Mouse (Mus musculus) myocyte (in vitro differentiated cells): ENCODE measurements around the gene Rasd1.

ENCODE experiments used
- POLR2A ChIP-seq: IDR thresholded peaks from one replicate; pipeline ENCODE4 v1.6.1; 2011; ENCODE audit warnings: low read depth, mild to moderate bottlenecking, control low read depth, moderate library complexity; ENCODE audit not compliant: insufficient read length
- POLR2AphosphoS2 ChIP-seq: IDR thresholded peaks from one replicate; pipeline ENCODE4 v1.6.1; 2011; ENCODE audit warnings: low read depth, control low read depth; ENCODE audit not compliant: insufficient read length
- TCF12 ChIP-seq: IDR thresholded peaks from one replicate; pipeline ENCODE4 v1.6.1; 2011; ENCODE audit warnings: mild to moderate bottlenecking, control low read depth; ENCODE audit not compliant: poor library complexity, insufficient read depth, severe bottlenecking

DNA sequence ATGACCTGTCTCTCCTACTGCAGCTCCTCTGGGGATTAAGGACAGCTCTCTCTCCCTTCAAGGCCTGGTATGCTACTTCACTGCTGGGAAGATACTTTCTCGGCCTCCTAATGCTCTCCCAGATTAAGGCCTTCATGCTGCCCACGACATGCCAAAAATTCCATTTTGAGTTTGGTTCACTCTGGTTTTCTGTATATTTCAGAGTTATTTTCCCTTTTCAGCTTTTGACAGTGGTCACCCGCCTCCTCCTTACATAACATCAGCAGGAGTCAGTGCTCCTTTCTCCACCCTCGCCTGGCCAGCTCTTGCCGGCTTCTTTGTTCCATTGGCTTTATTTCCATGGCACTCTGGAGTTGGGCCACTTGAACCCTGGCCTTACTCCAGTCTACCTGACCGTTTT lies 40.0 kb upstream of the Rasd1 start:
- no peak for TF ChIP-seq POLR2A
- no peak for TF ChIP-seq POLR2AphosphoS2
- no peak for TF ChIP-seq TCF12
